Mouse (Mus musculus): Measurements from ENCODE around the gene Rbm20.

- TF ChIP-seq CTCF (IDR thresholded peaks at IDR 0.05; ENCODE audit: borderline replicate concordance, insufficient read depth, low read depth, low read length), result no peak
- no peak for TF ChIP-seq POLR2A (IDR thresholded peaks at IDR 0.05; ENCODE audit: borderline replicate concordance, insufficient read depth, low read length)
Measured at GRCm38 (mm10) chr19:53809185-53809861, 132.2 kb downstream of the Rbm20 start.
